Mouse (Mus musculus) liver, postnatal 0 days (tissue): ENCODE measurements at regions not wholly inside any gene's neighbourhood (a gene's known extent, or its start where the extent isn't known, plus 50 kb on each side); places are given as distances from the start of the nearest gene placed in this dataset.

Source experiments
- CTCF ChIP-seq: sonication (generic); IDR thresholded peaks from 2 replicates; pipeline ENCODE4 v1.5.1; 2016; ENCODE audit warnings: antibody characterized with exemption, low read depth
- EP300 ChIP-seq: IDR thresholded peaks from 2 replicates; pipeline ENCODE4 v1.6.1; 2016; ENCODE audit warnings: antibody characterized with exemption, low read depth, mild to moderate bottlenecking

GRCm38 (mm10) chr13:15911263-15911662 is 100.4 kb upstream of the Inhba start:
- TF ChIP-seq CTCF (no peak), EP300 (no peak)
